Mouse (Mus musculus): ENCODE measurements around the gene Cog2. TPM values are rescaled to one million over a fixed set of nuclear protein-coding genes. Genes with fewer than 3 reads are reported as not detected.
A peak's percentile ranks its signal among the peaks of the same experiment; 100 is the strongest.

Gene Cog2
- polyA plus RNA-seq, 1 experiment from 2014 or later = 31.2 TPM

DNA sequence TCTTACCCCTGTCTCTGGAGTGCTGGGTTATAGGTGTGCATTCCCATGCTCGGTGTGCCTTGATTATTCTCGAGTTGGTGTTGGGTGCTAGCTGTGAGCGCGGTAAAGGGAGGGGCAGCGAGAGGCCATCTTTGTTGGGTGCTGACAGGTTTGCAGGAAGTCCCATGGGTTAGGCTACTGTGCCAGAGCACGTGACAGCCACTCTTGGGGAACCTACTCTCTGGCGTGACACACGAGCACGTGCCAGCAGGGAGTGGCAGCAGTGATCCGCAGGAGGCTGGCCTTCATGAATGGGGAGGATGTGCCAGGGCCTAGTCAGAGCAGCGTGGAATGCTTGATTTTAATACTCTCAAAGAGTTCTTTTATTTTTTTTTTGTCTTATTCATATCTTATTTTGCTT, 5.7 kb downstream of the Cog2 start:
- WGBS = 94% methylated on average over 11 of the region's 11 CpGs
- ATAC-seq = no peak

DNA sequence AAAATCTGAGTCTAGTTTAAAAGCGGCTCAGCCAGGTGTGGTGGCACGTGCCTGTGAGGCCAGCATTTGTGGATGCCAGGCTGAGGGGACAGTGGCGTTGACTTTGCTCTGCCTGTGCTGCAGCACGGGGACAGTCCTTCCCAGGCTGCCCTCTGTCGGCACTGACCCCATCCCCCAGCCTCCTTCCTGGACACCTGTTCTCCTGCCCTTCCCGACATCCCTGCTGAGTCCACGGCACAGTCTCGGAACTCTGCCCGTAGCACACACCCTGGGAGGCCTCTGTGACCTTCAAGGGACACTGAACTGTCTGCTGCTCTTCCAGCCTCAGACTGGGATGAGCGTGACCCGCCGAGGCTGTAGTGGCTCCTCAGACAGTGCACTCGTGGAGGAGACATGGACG, 9.5 kb downstream of the Cog2 start:
- Histone ChIP-seq H3K27ac (no peak overlapping the region), H3K27me3 (replicated peaks) (no peaks in the 10 kb centered on the region), H3K9ac (no peak overlapping the region), H3K9me3 (no peaks in the 10 kb centered on the region), H3K4me3 (replicated peaks) (no peak overlapping the region), H3K4me1 (replicated peaks) (no peaks in the 10 kb centered on the region), H3K4me2 (replicated peaks) (no peak overlapping the region), H3K36me3 (peaks cover 50% of the 10 kb centered on the region)
- no peak for ATAC-seq
- 88% methylated on average over 14 of the region's 14 CpGs for WGBS

More for the DNA sequence above, 5.7 kb downstream of the Cog2 start:
- Histone ChIP-seq H3K36me3 (peaks cover 34% of the 10 kb centered on the region), H3K4me3 (replicated peaks) (no peak overlapping the region), H3K27me3 (replicated peaks) (no peaks in the 10 kb centered on the region), H3K9me3 (no peaks in the 10 kb centered on the region), H3K4me1 (replicated peaks) (peaks cover 9% of the 10 kb centered on the region; the same call in 1 of the 2 replicates), H3K4me2 (replicated peaks) (no peak overlapping the region), H3K27ac (no peak overlapping the region), H3K9ac (no peak overlapping the region)

DNA sequence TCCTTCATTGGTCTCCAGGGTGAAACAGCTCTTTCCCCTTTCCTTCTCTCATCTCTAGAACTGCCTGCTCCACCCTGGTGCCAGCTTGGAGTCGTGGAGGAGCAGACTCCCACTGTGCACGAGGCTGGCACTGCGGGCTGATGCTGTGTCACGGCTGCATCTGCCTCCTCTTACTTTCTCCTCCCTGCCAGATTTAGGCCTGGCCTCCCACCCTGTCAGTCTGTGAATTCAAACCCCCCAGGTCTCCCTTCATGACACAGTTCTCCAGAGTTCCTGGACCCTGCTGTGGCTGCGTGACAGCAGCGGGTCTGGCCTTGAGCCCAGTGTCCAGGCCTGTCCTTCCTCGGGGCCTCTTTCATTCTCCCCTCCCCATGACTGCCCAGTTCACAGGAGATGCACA, 10.0 kb downstream of the Cog2 start:
- 94% methylated on average over 7 of the region's 7 CpGs for WGBS
- Histone ChIP-seq H3K27me3 (replicated peaks) (no peaks in the 10 kb centered on the region), H3K9me3 (no peaks in the 10 kb centered on the region), H3K36me3 (peaks cover 50% of the 10 kb centered on the region), H3K4me2 (replicated peaks) (no peak overlapping the region), H3K27ac (no peak overlapping the region), H3K4me1 (replicated peaks) (no peaks in the 10 kb centered on the region), H3K4me3 (replicated peaks) (no peak overlapping the region), H3K9ac (no peak overlapping the region)
- ATAC-seq = no peak

DNA sequence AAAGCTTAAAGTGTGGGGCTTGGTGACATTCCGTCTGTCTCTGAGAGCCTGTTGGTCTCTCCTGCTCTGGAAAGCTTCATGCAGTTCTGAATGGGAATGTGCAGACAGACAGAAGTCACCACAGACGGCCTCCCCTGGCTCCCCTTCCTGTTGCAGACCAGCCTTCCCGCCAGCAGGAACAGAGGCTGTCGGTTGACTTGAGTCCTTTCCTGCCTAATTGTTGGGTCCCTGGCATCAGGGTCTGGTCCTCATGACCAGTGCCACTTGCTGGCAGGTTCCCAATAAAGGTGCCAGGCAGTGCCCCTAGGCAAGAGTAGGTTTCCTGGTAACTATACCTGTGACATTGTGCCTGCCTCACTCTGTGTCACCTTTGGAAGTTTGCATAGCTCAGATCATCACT, 10.4 kb downstream of the Cog2 start:
- Histone ChIP-seq H3K36me3 (peaks cover 45% of the 10 kb centered on the region), H3K9ac (no peak overlapping the region), H3K4me3 (replicated peaks) (no peak overlapping the region), H3K27ac (no peak overlapping the region), H3K27me3 (replicated peaks) (no peaks in the 10 kb centered on the region), H3K4me1 (replicated peaks) (no peaks in the 10 kb centered on the region), H3K9me3 (no peaks in the 10 kb centered on the region), H3K4me2 (replicated peaks) (no peak overlapping the region)
- WGBS = 88% methylated on average over 4 of the region's 4 CpGs
- no peak for ATAC-seq

DNA sequence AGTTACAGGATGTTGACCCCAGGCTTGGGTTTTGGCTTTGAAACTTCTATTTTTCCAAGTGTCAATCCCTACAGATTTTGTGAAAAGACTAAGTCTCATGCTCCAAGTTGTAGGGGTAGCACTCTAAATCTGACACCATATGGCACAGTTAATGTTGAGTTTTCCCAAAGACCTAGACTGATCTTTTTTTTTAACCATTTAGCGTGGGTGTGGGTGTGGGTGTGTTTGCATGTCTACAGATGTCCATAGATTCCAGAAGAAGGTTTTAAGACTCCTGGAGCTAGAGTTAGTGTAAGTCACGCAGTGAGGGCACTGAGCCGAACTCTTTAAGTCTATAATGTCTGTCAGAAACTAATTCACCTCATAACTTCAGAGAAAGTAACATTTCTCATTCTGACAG, 12.1 kb downstream of the Cog2 start:
- 93% methylated on average over 3 of the region's 3 CpGs for WGBS
- H3K9me3 ChIP-seq = no peaks in the 10 kb centered on the region
- H3K9ac ChIP-seq = no peak overlapping the region
- no peak overlapping the region for H3K27ac ChIP-seq
- ATAC-seq = no peak
- H3K27me3 ChIP-seq (replicated peaks) = no peaks in the 10 kb centered on the region
- no peak overlapping the region for H3K4me3 ChIP-seq (replicated peaks)
- peaks cover 34% of the 10 kb centered on the region for H3K36me3 ChIP-seq
- H3K4me2 ChIP-seq (replicated peaks) = no peak overlapping the region
- H3K4me1 ChIP-seq (replicated peaks) = no peaks in the 10 kb centered on the region

DNA sequence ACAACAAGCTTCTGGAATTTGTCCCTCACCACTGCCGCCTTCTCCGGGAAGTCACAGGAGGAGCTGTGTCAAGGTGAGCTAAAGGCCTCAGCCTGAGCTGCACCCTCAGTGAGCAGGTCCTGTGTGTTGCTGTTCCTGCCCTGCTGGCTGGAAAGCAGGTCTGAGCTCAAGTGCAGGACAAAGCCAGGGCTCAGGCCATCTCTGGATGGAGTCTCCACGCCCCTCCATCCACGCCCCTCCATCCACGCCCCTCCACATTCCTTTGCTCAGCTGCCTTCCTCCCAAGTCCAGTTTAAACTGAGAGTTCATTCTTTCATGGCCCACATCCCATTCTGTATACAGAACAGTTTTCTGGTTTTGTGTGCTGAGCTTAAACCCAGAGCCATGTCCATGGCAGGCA, 14.9 kb downstream of the Cog2 start:
- H3K9me3 ChIP-seq = no peaks in the 10 kb centered on the region

DNA sequence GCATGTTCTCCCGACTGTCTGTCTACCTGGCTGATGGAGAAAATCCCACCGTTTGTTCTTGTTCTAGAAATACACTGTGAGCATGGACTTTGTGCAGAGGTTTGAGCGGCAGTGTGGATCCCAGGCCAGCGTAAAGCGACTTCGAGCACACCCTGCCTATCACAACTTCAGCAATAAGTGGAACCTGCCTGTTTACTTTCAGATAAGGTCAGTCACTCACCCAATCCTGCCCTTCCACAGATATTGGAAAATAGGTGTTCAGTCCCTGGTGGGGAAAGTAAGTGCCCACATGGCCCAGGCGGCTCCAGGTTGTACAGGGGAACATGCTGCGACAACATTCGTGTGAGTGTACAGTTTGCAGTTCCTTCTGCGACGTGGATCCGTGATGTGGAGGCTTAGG, 20.3 kb downstream of the Cog2 start:
- no peak overlapping the region for H3K4me3 ChIP-seq (replicated peaks)
- peak; percentile 91 for ATAC-seq
- no peak overlapping the region for H3K27ac ChIP-seq
- no peaks in the 10 kb centered on the region for H3K9me3 ChIP-seq
- H3K4me2 ChIP-seq (replicated peaks) = no peak overlapping the region; the same call in 1 of the 2 replicates
- WGBS = 74% methylated on average over 12 of the region's 12 CpGs
- H3K36me3 ChIP-seq = peaks cover 47% of the 10 kb centered on the region
- 0 out of 2 replicates have a peak, but pooled peaks cover 3% of the 10 kb centered on the region for H3K4me1 ChIP-seq (replicated peaks)
- no peaks in the 10 kb centered on the region for H3K27me3 ChIP-seq (replicated peaks)
- H3K9ac ChIP-seq = no peak overlapping the region

More for the DNA sequence above, 14.9 kb downstream of the Cog2 start:
- no peak overlapping the region for H3K4me3 ChIP-seq (replicated peaks)
- no peak overlapping the region for H3K9ac ChIP-seq
- no peak for ATAC-seq
- peaks cover 36% of the 10 kb centered on the region for H3K36me3 ChIP-seq
- H3K27me3 ChIP-seq (replicated peaks) = no peaks in the 10 kb centered on the region
- 0 out of 2 replicates have a peak, but pooled peaks cover 2% of the 10 kb centered on the region for H3K4me1 ChIP-seq (replicated peaks)
- H3K4me2 ChIP-seq (replicated peaks) = no peak overlapping the region
- 84% methylated on average over 5 of the region's 5 CpGs for WGBS
- no peak overlapping the region for H3K27ac ChIP-seq

DNA sequence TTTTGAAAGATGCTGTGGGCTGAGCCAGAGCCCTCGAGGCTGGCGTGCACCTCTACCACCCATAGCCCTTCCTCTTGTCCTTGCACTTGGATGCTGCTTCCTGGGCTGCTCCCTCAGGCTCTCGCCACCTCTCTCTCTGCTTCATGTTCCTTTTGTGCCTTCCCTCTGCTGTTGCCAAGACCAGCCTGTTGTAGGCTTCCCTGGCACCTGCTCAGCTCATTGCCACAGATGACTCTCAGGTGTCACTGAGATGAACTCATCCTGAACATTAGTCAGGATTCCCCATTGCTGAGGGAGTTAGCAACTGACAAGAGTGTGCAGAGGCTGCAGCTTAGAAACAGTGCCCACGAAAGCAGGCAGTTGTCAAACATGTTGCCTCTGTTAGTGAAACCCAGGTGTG, 21.4 kb downstream of the Cog2 start:
- H3K9me3 ChIP-seq = no peaks in the 10 kb centered on the region
- no peak overlapping the region for H3K9ac ChIP-seq
- no peak overlapping the region for H3K4me3 ChIP-seq (replicated peaks)
- ATAC-seq = no peak
- no peak overlapping the region for H3K4me2 ChIP-seq (replicated peaks)
- H3K27ac ChIP-seq = no peak overlapping the region
- H3K36me3 ChIP-seq = peaks cover 50% of the 10 kb centered on the region
- 93% methylated on average over 4 of the region's 4 CpGs for WGBS
- H3K4me1 ChIP-seq (replicated peaks) = 0 out of 2 replicates have a peak, but pooled peaks cover 3% of the 10 kb centered on the region
- H3K27me3 ChIP-seq (replicated peaks) = no peaks in the 10 kb centered on the region

DNA sequence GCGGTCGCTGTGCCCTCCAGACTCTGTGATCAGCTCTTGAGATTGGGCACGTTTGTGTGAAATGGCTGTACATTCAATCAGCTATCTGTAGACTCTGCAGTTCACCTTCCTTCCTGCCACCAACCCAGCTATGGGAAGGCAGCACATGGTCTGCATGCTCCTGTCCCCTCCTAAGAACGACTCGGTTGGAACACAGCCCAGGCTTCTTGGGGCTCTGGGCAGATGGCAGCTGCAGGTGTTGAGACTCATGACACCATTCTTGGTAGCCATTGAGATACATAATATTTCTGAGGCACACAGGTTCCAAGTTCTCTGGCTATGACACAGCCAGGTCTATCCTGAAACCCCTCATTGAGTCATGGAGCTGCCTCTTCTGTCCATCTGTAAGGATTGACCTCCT, 22.7 kb downstream of the Cog2 start:
- Histone ChIP-seq H3K36me3 (peaks cover 50% of the 10 kb centered on the region), H3K9ac (no peak overlapping the region), H3K27ac (no peak overlapping the region), H3K4me1 (replicated peaks) (0 out of 2 replicates have a peak, but pooled peaks cover 3% of the 10 kb centered on the region), H3K4me2 (replicated peaks) (no peak overlapping the region), H3K4me3 (replicated peaks) (no peak overlapping the region), H3K9me3 (no peaks in the 10 kb centered on the region), H3K27me3 (replicated peaks) (no peaks in the 10 kb centered on the region)
- WGBS = 97% methylated on average over 5 of the region's 5 CpGs
- ATAC-seq = no peak

DNA sequence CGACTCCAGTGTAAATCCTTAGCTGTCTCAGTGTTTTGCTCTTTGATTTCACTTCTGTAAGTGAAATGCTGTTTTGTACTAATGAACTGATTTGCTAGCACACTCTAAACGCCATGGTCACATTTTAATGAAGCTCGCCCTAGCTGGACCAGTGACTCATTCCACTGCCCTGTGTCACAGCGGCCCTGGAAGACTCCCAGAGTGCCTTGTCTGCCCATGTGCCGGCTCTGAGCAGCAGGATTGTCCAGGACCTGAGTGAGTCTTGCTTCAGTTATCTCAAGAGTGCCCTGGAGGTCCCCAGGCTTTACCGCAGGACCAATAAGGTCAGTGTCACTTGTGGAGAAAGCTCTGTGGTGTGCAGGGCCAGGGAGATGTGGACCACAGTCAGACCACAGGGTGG, 25.8 kb downstream of the Cog2 start:
- Histone ChIP-seq H3K27ac (no peak overlapping the region), H3K9ac (no peak overlapping the region), H3K4me3 (replicated peaks) (no peak overlapping the region), H3K4me1 (replicated peaks) (no peaks in the 10 kb centered on the region), H3K9me3 (no peaks in the 10 kb centered on the region), H3K4me2 (replicated peaks) (no peak overlapping the region), H3K36me3 (peaks cover 51% of the 10 kb centered on the region), H3K27me3 (replicated peaks) (no peaks in the 10 kb centered on the region)
- 94% methylated on average over 6 of the region's 6 CpGs for WGBS
- ATAC-seq = no peak

DNA sequence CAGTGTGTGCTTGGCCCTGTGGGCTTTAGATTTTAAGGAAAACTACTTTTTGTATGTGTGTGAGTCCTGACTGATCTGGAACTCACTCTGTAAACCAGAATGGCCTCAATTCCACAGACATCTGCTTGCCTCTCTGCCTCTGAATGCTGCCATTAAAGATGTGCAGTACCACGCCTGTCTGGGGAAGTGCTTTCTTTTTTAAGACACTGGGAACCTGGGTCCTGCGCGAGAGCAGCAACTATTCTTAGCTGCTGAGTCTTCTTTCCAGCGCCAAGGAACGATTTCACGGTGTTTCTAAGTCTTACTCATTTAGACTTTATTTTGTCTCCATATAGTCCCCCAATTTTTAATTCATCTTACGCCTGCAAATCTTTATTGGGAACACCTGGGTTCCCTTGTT, 26.2 kb downstream of the Cog2 start:
- H3K4me3 ChIP-seq (replicated peaks) = no peak overlapping the region
- H3K36me3 ChIP-seq = peaks cover 54% of the 10 kb centered on the region
- 91% methylated on average over 7 of the region's 7 CpGs for WGBS
- no peak for ATAC-seq
- H3K27ac ChIP-seq = no peak overlapping the region
- no peak overlapping the region for H3K4me2 ChIP-seq (replicated peaks)
- no peaks in the 10 kb centered on the region for H3K9me3 ChIP-seq
- no peaks in the 10 kb centered on the region for H3K27me3 ChIP-seq (replicated peaks)
- H3K9ac ChIP-seq = no peak overlapping the region
- H3K4me1 ChIP-seq (replicated peaks) = no peaks in the 10 kb centered on the region

DNA sequence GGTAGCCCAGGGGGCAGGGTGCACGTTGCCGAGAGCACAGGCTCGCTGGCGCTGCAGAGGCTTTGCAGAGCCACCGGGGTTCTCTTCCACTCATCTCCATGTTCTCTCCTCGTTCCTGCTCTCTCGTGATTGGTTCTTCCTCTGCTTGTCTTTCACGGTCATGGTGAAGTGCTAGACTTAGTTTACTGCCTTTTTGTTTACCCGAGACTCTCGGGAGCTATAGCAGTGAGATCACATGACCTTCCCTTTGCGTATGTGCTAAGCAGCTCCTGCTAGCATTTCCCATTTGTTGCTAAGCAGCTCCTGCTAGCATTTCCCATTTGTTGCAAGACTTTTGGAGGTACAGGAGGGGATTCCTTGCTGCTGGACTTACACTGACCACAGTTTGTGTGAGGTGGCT, 26.7 kb downstream of the Cog2 start:
- Histone ChIP-seq H3K27me3 (replicated peaks) (no peaks in the 10 kb centered on the region), H3K27ac (no peak overlapping the region), H3K4me1 (replicated peaks) (no peaks in the 10 kb centered on the region), H3K36me3 (peaks cover 59% of the 10 kb centered on the region), H3K4me3 (replicated peaks) (no peak overlapping the region), H3K9me3 (no peaks in the 10 kb centered on the region), H3K9ac (no peak overlapping the region), H3K4me2 (replicated peaks) (no peak overlapping the region)
- 0 out of 2 replicates have a peak, but pooled peaks have one; percentile 25 for ATAC-seq
- WGBS = 47% methylated on average over 11 of the region's 11 CpGs

DNA sequence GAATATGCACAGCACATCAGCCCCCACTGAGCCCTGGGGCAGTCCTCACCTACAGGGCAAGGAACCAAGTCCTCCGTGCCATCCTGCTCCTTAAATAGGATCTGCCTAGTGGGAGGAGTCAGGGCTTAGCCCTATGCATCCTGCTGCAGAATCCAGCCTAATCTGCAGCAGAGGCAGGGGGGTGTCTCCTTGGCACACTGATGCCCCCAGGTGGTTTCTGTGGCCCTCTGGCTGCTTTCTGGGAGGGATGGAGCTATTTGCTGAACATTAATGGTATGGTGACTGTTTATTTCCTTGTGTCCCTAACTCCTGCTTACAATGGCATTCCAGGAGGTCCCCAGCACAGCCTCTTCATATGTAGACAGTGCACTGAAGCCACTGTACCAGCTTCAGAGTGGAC, 27.6 kb downstream of the Cog2 start:
- H3K36me3 ChIP-seq = peaks cover 57% of the 10 kb centered on the region
- WGBS = 76% methylated on average over 1 of the region's 1 CpGs

More for the DNA sequence above, 27.6 kb downstream of the Cog2 start:
- Histone ChIP-seq H3K27me3 (replicated peaks) (no peaks in the 10 kb centered on the region), H3K9ac (no peak overlapping the region), H3K4me2 (replicated peaks) (no peak overlapping the region), H3K4me1 (replicated peaks) (no peaks in the 10 kb centered on the region), H3K4me3 (replicated peaks) (no peak overlapping the region), H3K27ac (no peak overlapping the region), H3K9me3 (no peaks in the 10 kb centered on the region)
- no peak for ATAC-seq

All from intestine, embryonic 15.5 days (tissue).